12 mouse cellular contexts compared by ENCODE assay signal in the genomic region with DNA sequence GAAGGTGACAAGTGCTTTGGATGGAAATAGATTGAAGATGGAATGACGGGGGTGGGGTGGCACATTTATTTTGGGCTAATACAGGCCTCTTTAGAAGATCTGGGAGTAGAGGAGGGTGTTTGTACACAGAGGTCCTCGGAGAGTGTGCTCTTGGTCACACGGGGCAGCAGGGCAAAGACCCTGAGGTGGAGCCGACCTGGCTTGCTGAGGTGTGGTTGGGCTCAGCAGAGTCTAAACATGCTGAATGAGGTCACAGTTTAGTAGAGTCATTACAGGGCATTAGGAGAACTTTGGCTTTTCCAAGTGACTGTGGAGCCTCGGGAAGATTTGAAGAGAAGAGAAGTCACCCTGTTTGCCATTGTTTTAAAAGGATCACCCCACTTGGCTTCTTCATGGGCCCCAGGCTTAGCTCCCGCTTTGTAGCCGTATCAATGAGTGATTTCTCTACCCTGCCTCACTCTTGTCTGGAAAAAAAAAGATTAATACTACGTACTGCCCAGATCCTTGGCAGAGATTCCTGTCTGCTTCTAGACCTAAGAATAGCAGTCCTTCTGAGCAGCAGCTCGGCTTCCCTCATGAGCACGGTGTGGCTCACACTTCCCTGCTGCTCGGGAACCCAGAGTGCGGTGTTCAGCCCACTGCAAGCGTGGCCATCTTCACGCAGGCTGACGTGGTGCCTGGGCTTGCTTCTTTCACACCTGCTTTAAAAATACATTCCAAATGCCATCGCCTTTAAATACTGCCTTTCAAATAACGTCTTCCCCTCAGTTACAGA. TPM values are rescaled to one million over a fixed set of nuclear protein-coding genes. Genes with fewer than 3 reads are reported as not detected.
DNase-seq lines count a peak whose midpoint lies in the region; ATAC-seq lines count a peak whose summit lies in the region.
"Had no signal": no experiment of that assay in that cellular context is flagged by ENCODE, and none has a peak within 500 bp of the region (broad histone marks: within the 10 kb centered on the region; RNA-seq: fewer than 3 reads in every experiment).

No protein-coding gene starts in this region.

- H3K4me3 ChIP-seq in embryonic facial prominence, embryonic 12.5 days, result no peak overlapping the region
- H3K4me3 ChIP-seq in embryonic facial prominence, embryonic 10.5 days, result no peak overlapping the region
- no peak overlapping the region for H3K4me3 ChIP-seq in midbrain, embryonic 11.5 days (ENCODE audit: low read depth, low read length)
- H3K4me3 ChIP-seq: embryonic facial prominence, embryonic 15.5 days; megakaryocyte, embryonic 14.5 days had no signal

- H3K9ac ChIP-seq in embryonic facial prominence, embryonic 12.5 days, result no peak overlapping the region
- no peak overlapping the region for H3K9ac ChIP-seq in midbrain, embryonic 11.5 days (ENCODE audit: low read length)
- H3K9ac ChIP-seq: embryonic facial prominence, embryonic 15.5 days had no signal

- H3K36me3 ChIP-seq in embryonic facial prominence, embryonic 12.5 days, result no peaks in the 10 kb centered on the region
- no peaks in the 10 kb centered on the region for H3K36me3 ChIP-seq in embryonic facial prominence, embryonic 10.5 days (replicated peaks)
- no peaks in the 10 kb centered on the region for H3K36me3 ChIP-seq in midbrain, embryonic 11.5 days (ENCODE audit: control insufficient read depth, insufficient read depth, low read length)
- H3K36me3 ChIP-seq: embryonic facial prominence, embryonic 15.5 days had no signal

- H3K9me3 ChIP-seq in embryonic facial prominence, embryonic 12.5 days, result no peaks in the 10 kb centered on the region
- H3K9me3 ChIP-seq in embryonic facial prominence, embryonic 10.5 days, result no peaks in the 10 kb centered on the region
- H3K9me3 ChIP-seq in midbrain, embryonic 11.5 days (ENCODE audit: control insufficient read depth, low read length), result no peaks in the 10 kb centered on the region
- H3K9me3 ChIP-seq: embryonic facial prominence, embryonic 15.5 days had no signal

- H3K4me1 ChIP-seq in embryonic facial prominence, embryonic 12.5 days, result peaks cover 7% of the 10 kb centered on the region; the same call in 1 of the 2 replicates
- H3K4me1 ChIP-seq in embryonic facial prominence, embryonic 10.5 days, result peaks cover 38% of the 10 kb centered on the region
- H3K4me1 ChIP-seq in midbrain, embryonic 11.5 days (ENCODE audit: control insufficient read depth, insufficient read depth, low read length), result no peaks in the 10 kb centered on the region

- ATAC-seq in embryonic facial prominence, embryonic 12.5 days (ENCODE audit: insufficient number of reproducible peaks, insufficient read depth, low FRiP score, low TSS enrichment), result 0 out of 2 replicates have a peak, but pooled peaks have one; percentile 29
- no peak for ATAC-seq in megakaryocyte progenitor cell, adult 5-6 weeks (replicated peaks; ENCODE audit: poor library complexity)
- ATAC-seq in midbrain, embryonic 11.5 days (ENCODE audit: low FRiP score), result no peak
- ATAC-seq: inflammation-experienced regulatory T-cells, adult 6 months had no signal

- H3K27ac ChIP-seq in embryonic facial prominence, embryonic 12.5 days, result no peak overlapping the region
- no peak overlapping the region for H3K27ac ChIP-seq in embryonic facial prominence, embryonic 10.5 days (replicated peaks)
- H3K27ac ChIP-seq in midbrain, embryonic 11.5 days (ENCODE audit: low read depth, low read length), result no peak overlapping the region
- H3K27ac ChIP-seq: embryonic facial prominence, embryonic 15.5 days had no signal

- WGBS in embryonic facial prominence, embryonic 12.5 days, result 75% methylated on average over 17 of the region's 17 CpGs
- WGBS in embryonic facial prominence, embryonic 10.5 days, result 83% methylated on average over 17 of the region's 17 CpGs
- 83% methylated on average over 17 of the region's 17 CpGs for WGBS in midbrain, embryonic 11.5 days

- no peak for DNase-seq in embryonic facial prominence, embryonic 10.5 days (ENCODE audit: low spot score)
- peak; percentile 52 to 53 for DNase-seq in kidney, postnatal 36 days
- no peak for DNase-seq in kidney, adult 18-20 months
- peak; percentile 68 to 76 for DNase-seq in frontal cortex, postnatal 36 days (ENCODE audit: low spot score in 2 of 2)
- DNase-seq in right cerebral cortex, adult 18-20 months, result peak; percentile 76
- no peak for DNase-seq in midbrain, embryonic 11.5 days (ENCODE audit: low spot score, missing footprints)
- DNase-seq: thymus, postnatal 4 days had no signal

- no peak overlapping the region for H3K4me2 ChIP-seq in embryonic facial prominence, embryonic 12.5 days (replicated peaks)
- no peak overlapping the region for H3K4me2 ChIP-seq in midbrain, embryonic 11.5 days
- H3K4me2 ChIP-seq: embryonic facial prominence, embryonic 15.5 days had no signal

- H3K27me3 ChIP-seq in embryonic facial prominence, embryonic 12.5 days, result no peaks in the 10 kb centered on the region
- no peaks in the 10 kb centered on the region; the same call in 1 of the 2 replicates for H3K27me3 ChIP-seq in embryonic facial prominence, embryonic 10.5 days (replicated peaks; ENCODE audit: low read depth, poor library complexity, severe bottlenecking)
- H3K27me3 ChIP-seq in midbrain, embryonic 11.5 days (ENCODE audit: control insufficient read depth, insufficient read depth, low read length), result no peaks in the 10 kb centered on the region
- H3K27me3 ChIP-seq: embryonic facial prominence, embryonic 15.5 days had no signal

RNA-seq across cellular contexts. Expression of gene Gucy2d, which starts 22.0 kb away (rescaled TPM):
- 0.04 TPM in 1 of 2 replicates, not detected in the other for polyA plus RNA-seq in embryonic facial prominence, embryonic 12.5 days (2016; fragmentation: Nextera tagmentation; extraction: Ambion mirVana)
- polyA plus RNA-seq in embryonic facial prominence, embryonic 10.5 days (2016; fragmentation: Nextera tagmentation; extraction: Ambion mirVana), result not detected in 2 replicates
- not detected in 2 replicates for total RNA-seq in megakaryocyte progenitor cell, adult 5-6 weeks (2015)
- total RNA-seq in megakaryocyte progenitor cell, adult 5-6 weeks (2017), result not detected in 2 replicates
- polyA plus RNA-seq in midbrain, embryonic 11.5 days (2014; fragmentation: Nextera tagmentation; extraction: Ambion mirVana), result not detected in 2 replicates
- polyA plus RNA-seq: embryonic facial prominence, embryonic 15.5 days; inflammation-experienced regulatory T-cells, adult 6 months had no signal

RNA-seq across cellular contexts. Expression of gene Tsku, which starts 57.1 kb away (rescaled TPM):
- polyA plus RNA-seq in embryonic facial prominence, embryonic 12.5 days (2016; fragmentation: Nextera tagmentation; extraction: Ambion mirVana), result 15.9 and 16.3 TPM in 2 replicates
- 9.7 and 10.9 TPM in 2 replicates for polyA plus RNA-seq in embryonic facial prominence, embryonic 10.5 days (2016; fragmentation: Nextera tagmentation; extraction: Ambion mirVana)
- 0.12 TPM in 1 of 2 replicates, not detected in the other for total RNA-seq in megakaryocyte progenitor cell, adult 5-6 weeks (2015)
- not detected in 2 replicates for total RNA-seq in megakaryocyte progenitor cell, adult 5-6 weeks (2017)
- polyA plus RNA-seq in midbrain, embryonic 11.5 days (2014; fragmentation: Nextera tagmentation; extraction: Ambion mirVana), result 7.3 and 7.7 TPM in 2 replicates
- polyA plus RNA-seq: inflammation-experienced regulatory T-cells, adult 6 months had no signal

Comparison
In these comparisons a context has a peak if more than half of its experiments do, and no peak if none do; other contexts are left out.
1. DNase-seq: peak in kidney, postnatal 36 days (2 of 2), frontal cortex, postnatal 36 days (2 of 2) and right cerebral cortex, adult 18-20 months (single experiment); none in embryonic facial prominence, embryonic 10.5 days (single experiment), kidney, adult 18-20 months (single experiment) and midbrain, embryonic 11.5 days (single experiment).